Mouse (Mus musculus) gastrocnemius, adult 2 months (tissue): ENCODE results near the gene Aldh3a2. TPM values are rescaled to one million over a fixed set of nuclear protein-coding genes. Genes with fewer than 3 reads are reported as not detected.
"Not testable (repeated sequence)": the region's sequence is repeated elsewhere in the genome, so short reads cannot be mapped to it uniquely, and the experiment has no call there.

ENCODE experiments used
- DNase-seq: peaks from one replicate; pipeline ENCODE4 v3.0.0; 2022
- H3K27ac ChIP-seq: fragments of 200-600 bp; 2 replicates; pipeline ENCODE4 v1.8.1; 2022; ENCODE audit warnings: mild to moderate bottlenecking
- H3K4me3 ChIP-seq: fragments of 200-600 bp; 2 replicates; pipeline ENCODE4 v1.8.1; 2022; ENCODE audit warnings: mild to moderate bottlenecking, moderate library complexity
- CTCF ChIP-seq: fragments of 200-600 bp; IDR thresholded peaks from 2 replicates; pipeline ENCODE4 v1.8.1; 2022; ENCODE audit warnings: antibody characterized with exemption, mild to moderate bottlenecking, moderate library complexity
- intact Hi-C: fragments of 180-260 bp; cut with DNase I; formaldehyde crosslinking; loops from one replicate; pipeline ENCODE4 v1.15.1; 2025
- long read RNA-seq, 2 experiments: library from polyadenylated mRNA; stranded (forward); transcript quantifications; one replicate each; pipeline ENCODE4 v2.0.0; 2021
- total RNA-seq, 2 experiments: library from RNA; stranded (reverse); gene quantifications; 2 replicates each; pipeline ENCODE4 v1.2.3; 2021

Gene Aldh3a2
- total RNA-seq, result 10 to 100 TPM; 12.0 to 13.0 TPM
- long read RNA-seq, experiment 1, transcript Aldh3a2-202 (10 exons, 3,091 nt), result major isoform, 8 of 15 reads
- long read RNA-seq, experiment 1, partial matches to known transcripts, result 0 of 15 reads
- long read RNA-seq, experiment 1, other reads (novel, unspliced or antisense), result 7 of 15 reads
- long read RNA-seq, experiment 2, partial matches to known transcripts, result 0 of 7 reads
- long read RNA-seq, experiment 2, other reads (novel, unspliced or antisense), result 4 of 7 reads

DNA sequence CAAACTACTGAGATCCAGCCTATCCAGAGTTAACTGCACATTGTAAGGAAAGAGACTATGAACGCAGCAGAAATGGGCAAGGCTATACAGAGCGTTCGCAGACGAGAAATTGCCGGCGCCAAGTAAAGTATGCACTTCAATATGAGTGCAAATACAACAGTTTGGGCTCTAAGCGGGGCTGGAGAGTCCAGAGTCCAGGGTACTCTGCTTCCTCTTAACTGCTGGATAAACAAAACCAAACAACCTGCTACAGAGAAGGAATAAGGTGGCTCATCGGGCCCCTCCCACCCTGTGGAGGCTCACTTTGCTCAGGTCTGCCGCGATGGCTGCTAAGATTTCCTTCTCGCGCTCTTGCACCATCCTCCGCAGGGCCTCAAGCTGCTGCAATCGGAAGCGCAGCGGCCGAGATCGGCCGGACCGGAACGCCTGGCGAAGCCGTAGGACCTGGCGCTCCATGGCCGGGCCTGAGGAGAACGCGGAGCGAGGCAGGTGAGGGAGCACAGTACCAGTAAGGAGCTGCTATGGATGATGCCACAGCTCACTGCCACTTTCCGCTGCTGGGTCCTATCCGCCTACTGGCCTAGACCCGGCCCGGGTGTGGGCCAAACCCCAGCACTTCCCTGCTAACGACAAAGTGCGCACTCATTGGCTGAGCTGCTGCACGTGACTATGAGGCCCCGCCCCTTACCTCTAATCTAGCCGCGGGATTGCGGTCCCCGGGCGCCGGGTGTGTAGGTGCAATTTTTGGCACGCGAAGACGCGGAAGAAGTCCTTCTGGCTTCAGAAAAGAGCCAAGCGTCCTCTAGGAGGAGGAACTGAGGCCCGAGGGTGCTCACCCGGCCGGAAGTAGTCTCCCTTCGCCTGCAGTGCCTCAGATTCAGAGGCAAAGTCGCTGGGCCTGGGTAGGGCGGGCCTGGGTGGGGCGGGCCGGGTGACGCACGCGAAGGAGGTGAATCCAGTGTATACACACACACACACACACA is at the start of gene Aldh3a2:
TSS of gene Aldh3a2 (minus strand) at position 914 of the 983 bp plus-strand sequence.
- intact Hi-C loops, result loop anchor here (5.0 kb wide), 1 partner anchor 90 kb away; the partner anchor contains the start of gene Usp22
- peak; percentile 14; the same call in 1 of the 2 replicates for TF ChIP-seq CTCF
- peak within 1 kb of the TSS; percentile 99 for H3K4me3 ChIP-seq
- H3K27ac ChIP-seq, result peak within 1 kb of the TSS; percentile 98
- DNase-seq, result peak; percentile 96

- TF ChIP-seq CTCF, result no peak
- H3K27ac ChIP-seq, result no peak overlapping the region
- intact Hi-C loops, result no loop called here
- DNase-seq, result no peak
- no peak overlapping the region for H3K4me3 ChIP-seq
Observed at GRCm38 (mm10) chr11:61316864-61317263, 49.6 kb upstream of the Aldh3a2 start.

GRCm38 (mm10) chr11:61310321-61310720 is 43.1 kb upstream of the Aldh3a2 start:
- no peak overlapping the region for H3K4me3 ChIP-seq
- DNase-seq, result no peak
- intact Hi-C loops, result no loop called here
- H3K27ac ChIP-seq, result no peak overlapping the region
- TF ChIP-seq CTCF, result no peak

- Histone ChIP-seq H3K4me3 (no peak overlapping the region), H3K27ac (no peak overlapping the region)
- no peak for TF ChIP-seq CTCF
- intact Hi-C loops, result no loop called here
- no peak for DNase-seq
Observed at GRCm38 (mm10) chr11:61309831-61310230, 42.6 kb upstream of the Aldh3a2 start.

- TF ChIP-seq CTCF, result no peak
- no peak overlapping the region for H3K27ac ChIP-seq
- H3K4me3 ChIP-seq, result no peak overlapping the region
- no peak for DNase-seq
- intact Hi-C loops, result no loop called here
Observed at GRCm38 (mm10) chr11:61307795-61308194, 40.5 kb upstream of the Aldh3a2 start.

DNA sequence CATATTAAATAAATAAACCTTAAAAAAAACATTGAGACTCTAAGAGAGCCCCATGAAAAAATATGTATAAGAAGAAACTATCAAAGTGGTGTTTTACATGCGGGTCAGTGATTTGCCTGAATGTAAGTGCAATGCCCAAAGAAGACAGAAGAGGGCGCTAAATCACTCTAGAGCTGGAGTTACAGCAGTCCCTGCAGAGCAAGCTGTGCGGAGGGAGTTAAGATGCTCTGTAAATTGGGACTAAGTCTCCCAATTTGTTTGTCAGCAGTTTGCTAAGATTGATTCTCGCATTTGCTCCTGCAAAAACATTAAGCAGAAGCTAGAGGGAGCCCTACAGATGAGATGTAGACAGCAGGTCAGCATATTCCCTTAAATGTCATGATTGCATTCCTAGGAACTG is 38.1 kb upstream of the Aldh3a2 start:
- Histone ChIP-seq H3K4me3 (no peak overlapping the region), H3K27ac (no peak overlapping the region)
- DNase-seq, result peak; percentile 25
- intact Hi-C loops, result no loop called here
- TF ChIP-seq CTCF, result peak; percentile 71

DNA sequence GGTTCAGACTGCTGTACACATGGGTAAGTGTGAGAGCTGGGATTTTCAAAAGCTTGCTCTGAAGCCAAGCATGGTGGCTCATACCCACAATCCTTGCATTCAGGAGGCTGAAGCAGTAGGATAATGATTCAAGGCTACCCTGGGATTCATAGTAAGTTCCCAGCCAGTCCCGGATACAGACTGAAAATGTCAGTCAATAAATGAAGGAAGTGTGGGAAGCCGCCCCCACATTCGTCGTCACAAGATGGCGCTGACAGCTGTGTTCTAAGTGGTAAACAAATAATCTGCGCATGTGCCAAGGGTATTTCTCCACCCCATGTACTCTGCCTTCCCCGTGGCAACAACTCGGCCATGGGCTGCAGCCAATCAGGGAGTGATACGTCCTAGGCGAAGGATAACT is 37.3 kb upstream of the Aldh3a2 start:
- H3K4me3 ChIP-seq, DNase-seq, intact Hi-C loops, H3K27ac ChIP-seq: not testable (repeated sequence)

GRCm38 (mm10) chr11:61300716-61301392 is 33.6 kb upstream of the Aldh3a2 start:
- TF ChIP-seq CTCF, result no peak
- Histone ChIP-seq H3K4me3 (peak overlapping the region; percentile 48), H3K27ac (peak overlapping the region; percentile 63)
- intact Hi-C loops, result no loop called here
- DNase-seq, result peak; percentile 57

DNA sequence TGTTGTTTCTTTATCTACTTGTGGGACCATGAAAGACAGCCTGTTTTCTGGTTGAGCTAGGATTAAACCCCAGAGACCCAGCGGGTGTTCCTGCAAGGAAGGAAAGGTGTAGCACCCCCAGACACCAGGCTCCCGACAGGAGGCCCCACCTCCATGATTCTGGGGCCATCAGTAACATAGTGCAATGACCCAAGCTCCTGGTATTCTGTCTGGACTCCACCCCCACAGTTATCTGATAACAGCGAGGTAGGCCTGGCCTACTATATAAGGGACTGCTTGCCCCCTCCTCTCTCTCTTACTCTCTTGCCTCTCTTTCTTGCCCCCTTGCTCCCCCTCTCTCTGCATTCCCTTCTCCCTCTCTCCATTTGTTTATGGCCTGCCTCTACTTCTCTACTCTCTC is 32.9 kb upstream of the Aldh3a2 start:
- peak overlapping the region; percentile 63 for H3K27ac ChIP-seq
- no peak for DNase-seq
- H3K4me3 ChIP-seq, result no peak overlapping the region
- no peak for TF ChIP-seq CTCF
- intact Hi-C loops, result no loop called here

GRCm38 (mm10) chr11:61297901-61298300 is 30.6 kb upstream of the Aldh3a2 start:
- TF ChIP-seq CTCF, result no peak
- intact Hi-C loops, result no loop called here
- DNase-seq, result no peak
- H3K27ac ChIP-seq, result no peak overlapping the region
- H3K4me3 ChIP-seq, result no peak overlapping the region

- Histone ChIP-seq H3K4me3 (no peak overlapping the region), H3K27ac (no peak overlapping the region)
- intact Hi-C loops, result no loop called here
- no peak for DNase-seq
- TF ChIP-seq CTCF, result no peak
Observed at GRCm38 (mm10) chr11:61297326-61297725, 30.1 kb upstream of the Aldh3a2 start.

- DNase-seq, result no peak
- no peak overlapping the region for H3K27ac ChIP-seq
- intact Hi-C loops, result no loop called here
- H3K4me3 ChIP-seq, result no peak overlapping the region
- no peak for TF ChIP-seq CTCF
Observed at GRCm38 (mm10) chr11:61296556-61296955, 29.3 kb upstream of the Aldh3a2 start.

DNA sequence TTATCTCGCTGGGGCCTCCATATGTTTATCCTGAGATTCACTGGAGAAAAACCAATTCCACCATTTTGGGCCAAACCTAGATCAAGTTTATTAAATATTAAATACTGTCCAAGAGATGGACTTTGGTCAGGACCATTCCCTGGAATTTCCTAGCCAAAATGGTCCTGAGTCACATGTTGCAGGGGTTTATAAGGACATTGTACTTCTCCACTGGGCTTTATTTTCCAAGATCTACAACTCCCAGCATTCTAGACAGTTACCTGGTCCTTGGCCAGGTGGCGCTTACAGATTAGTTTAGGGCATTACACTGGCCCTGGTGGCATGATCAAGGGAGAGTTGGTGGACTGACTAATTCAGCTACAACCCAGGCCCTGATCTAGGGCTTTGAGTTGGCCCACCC is 28.3 kb upstream of the Aldh3a2 start:
- no peak for DNase-seq
- no peak for TF ChIP-seq CTCF
- Histone ChIP-seq H3K27ac (no peak overlapping the region), H3K4me3 (no peak overlapping the region)
- intact Hi-C loops, result no loop called here
